Mouse (Mus musculus): Measurements from ENCODE around the gene Hif1an.

DNA sequence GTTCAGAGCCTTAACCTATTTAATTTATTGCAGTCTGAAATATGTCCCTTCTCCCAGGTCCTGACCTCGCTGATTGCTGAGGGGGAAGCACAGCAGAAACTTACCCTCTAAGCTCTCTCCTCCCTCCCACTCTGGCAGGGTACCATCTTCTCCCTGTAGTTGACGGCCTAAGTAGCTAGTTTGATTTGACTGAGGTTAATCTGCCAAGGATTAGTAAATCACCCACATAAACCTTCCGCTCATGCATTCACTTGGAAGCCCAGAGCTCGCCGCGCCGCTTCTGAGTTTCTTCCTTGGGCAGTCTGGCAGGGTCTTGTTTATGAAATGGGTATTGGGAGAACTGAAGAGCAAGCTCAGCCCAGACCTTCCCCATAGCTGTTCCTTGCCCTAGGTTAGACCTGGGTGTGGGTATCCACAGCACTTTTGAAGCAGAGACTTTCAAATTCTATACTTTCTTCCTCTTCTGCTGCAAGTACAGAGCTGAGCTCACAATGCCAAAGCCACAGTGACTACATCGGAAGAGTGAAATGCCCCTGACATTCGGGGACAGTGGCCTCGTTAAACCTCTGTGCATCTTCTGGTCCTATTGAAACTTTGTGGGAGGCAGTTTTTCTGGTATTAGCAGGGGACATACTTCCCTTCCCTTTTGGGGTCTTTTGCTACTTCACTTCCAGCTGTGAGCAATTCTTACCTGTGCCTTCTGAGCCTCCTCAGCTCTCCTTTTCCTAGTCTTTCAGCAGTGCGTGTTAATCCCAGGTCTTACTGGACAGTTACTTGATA lies 49.4 kb upstream of the Hif1an start:
- no peak for TF ChIP-seq EP300 (optimal IDR thresholded peaks at IDR 0.05)
- TF ChIP-seq CTCF (IDR thresholded peaks at IDR 0.05; ENCODE audit: low read depth): no peak
